ENCODE assay signal across 12 mouse cellular contexts in genomic region chr5:124555145-124555544, GRCm38 (mm10). TPM values are rescaled to one million over a fixed set of nuclear protein-coding genes. Genes with fewer than 3 reads are reported as not detected.
DNase-seq lines count a peak whose midpoint lies in the region; ATAC-seq and TF ChIP-seq lines count a peak whose summit lies in the region.
"Had no signal": no experiment of that assay in that cellular context is flagged by ENCODE, and none has a peak within 500 bp of the region (broad histone marks: within the 10 kb centered on the region; RNA-seq: fewer than 3 reads in every experiment).

No protein-coding gene starts in this region.

- peak; percentile 64 for TF ChIP-seq CTCF in kidney, postnatal 0 days (IDR thresholded peaks at IDR 0.05; ENCODE audit: low read depth)

- no peak overlapping the region for H3K27ac ChIP-seq in kidney, postnatal 0 days
- H3K27ac ChIP-seq: liver, embryonic 13.5 days; midbrain, embryonic 10.5 days had no signal

- no peak overlapping the region for H3K4me2 ChIP-seq in kidney, postnatal 0 days (ENCODE audit: low read length)

- no peak overlapping the region for H3K9ac ChIP-seq in kidney, postnatal 0 days (ENCODE audit: low read depth, low read length)
- H3K9ac ChIP-seq: liver, embryonic 13.5 days had no signal

- H3K4me3 ChIP-seq in kidney, postnatal 0 days (replicated peaks; ENCODE audit: low read depth, low read length), result no peak overlapping the region
- H3K4me3 ChIP-seq: liver, embryonic 13.5 days; midbrain, embryonic 10.5 days had no signal

- peaks cover 43% of the 10 kb centered on the region for H3K36me3 ChIP-seq in kidney, postnatal 0 days (ENCODE audit: insufficient read depth, low read length)

- 65% methylated on average over 1 of the region's 1 CpGs for WGBS in kidney, postnatal 0 days

- no peak for ATAC-seq in kidney, postnatal 0 days (replicated peaks; ENCODE audit: low FRiP score, low read depth)
- no peak for ATAC-seq in megakaryocyte-erythroid progenitor cell, adult 5-6 weeks (replicated peaks; ENCODE audit: low FRiP score, low TSS enrichment, poor library complexity, severe bottlenecking)
- ATAC-seq: hindbrain, embryonic 16.5 days had no signal

- no peaks in the 10 kb centered on the region for H3K9me3 ChIP-seq in kidney, postnatal 0 days (replicated peaks; ENCODE audit: low read length)
- H3K9me3 ChIP-seq: liver, embryonic 13.5 days; midbrain, embryonic 10.5 days had no signal

- no peaks in the 10 kb centered on the region for H3K4me1 ChIP-seq in kidney, postnatal 0 days (replicated peaks; ENCODE audit: insufficient read depth, low read length)

- no peaks in the 10 kb centered on the region for H3K27me3 ChIP-seq in kidney, postnatal 0 days (ENCODE audit: insufficient read depth, low read length)
- H3K27me3 ChIP-seq: liver, embryonic 13.5 days had no signal

- peak; percentile 42 to 45 for DNase-seq in cerebellum, postnatal 10 days
- no peak for DNase-seq in cerebellum, postnatal 36 days
- DNase-seq in kidney, postnatal 0 days (ENCODE audit: low spot score), result peak; percentile 67
- DNase-seq in kidney, adult 9 months, result no peak
- DNase-seq in 3T3-L1 (ENCODE audit: low read depth, low spot score), result peak; percentile 78
- DNase-seq in embryo, embryonic 10.5 days (ENCODE audit: low spot score), result peak; percentile 48
- no peak for DNase-seq in spleen, postnatal 4 days (ENCODE audit: low spot score in 2 of 2)
- DNase-seq: layer of hippocampus, postnatal 36 days; liver, embryonic 13.5 days had no signal

RNA-seq across cellular contexts. Expression of gene Ddx55, which starts 2.5 kb away (rescaled TPM):
- polyA plus RNA-seq in kidney, postnatal 0 days (2015; fragmentation: Nextera tagmentation; extraction: Ambion mirVana), result 7.5 and 8.3 TPM in 2 replicates
- total RNA-seq in megakaryocyte-erythroid progenitor cell, adult 5-6 weeks (2014; fragmentation: Nextera tagmentation), result 27.4 and 28.9 TPM in 2 replicates
- 24.3 and 27.6 TPM in 2 replicates for total RNA-seq in megakaryocyte-erythroid progenitor cell, adult 5-6 weeks (2017)

RNA-seq across cellular contexts. Expression of gene Tmed2, which starts 14.7 kb away (rescaled TPM):
- polyA plus RNA-seq in kidney, postnatal 0 days (2015; fragmentation: Nextera tagmentation; extraction: Ambion mirVana), result 561 and 572 TPM in 2 replicates
- total RNA-seq in megakaryocyte-erythroid progenitor cell, adult 5-6 weeks (2014; fragmentation: Nextera tagmentation), result 300 and 349 TPM in 2 replicates
- total RNA-seq in megakaryocyte-erythroid progenitor cell, adult 5-6 weeks (2017), result 809 and 870 TPM in 2 replicates

RNA-seq across cellular contexts. Expression of gene Eif2b1, which starts 23.8 kb away (rescaled TPM):
- 64.4 and 66.0 TPM in 2 replicates for polyA plus RNA-seq in kidney, postnatal 0 days (2015; fragmentation: Nextera tagmentation; extraction: Ambion mirVana)
- total RNA-seq in megakaryocyte-erythroid progenitor cell, adult 5-6 weeks (2014; fragmentation: Nextera tagmentation), result 62.9 and 86.1 TPM in 2 replicates
- 56.2 and 57.5 TPM in 2 replicates for total RNA-seq in megakaryocyte-erythroid progenitor cell, adult 5-6 weeks (2017)

RNA-seq across cellular contexts. Expression of gene Gtf2h3, which starts 23.8 kb away (rescaled TPM):
- 44.6 and 49.3 TPM in 2 replicates for polyA plus RNA-seq in kidney, postnatal 0 days (2015; fragmentation: Nextera tagmentation; extraction: Ambion mirVana)
- total RNA-seq in megakaryocyte-erythroid progenitor cell, adult 5-6 weeks (2014; fragmentation: Nextera tagmentation), result 43.2 and 61.5 TPM in 2 replicates
- total RNA-seq in megakaryocyte-erythroid progenitor cell, adult 5-6 weeks (2017), result 71.7 and 80.0 TPM in 2 replicates

RNA-seq across cellular contexts. Expression of gene Rilpl1, which starts 24.0 kb away (rescaled TPM):
- polyA plus RNA-seq in kidney, postnatal 0 days (2015; fragmentation: Nextera tagmentation; extraction: Ambion mirVana), result 24.2 and 27.2 TPM in 2 replicates
- total RNA-seq in megakaryocyte-erythroid progenitor cell, adult 5-6 weeks (2014; fragmentation: Nextera tagmentation), result 2.4 TPM in 1 of 2 replicates, not detected in the other
- 2.2 and 6.6 TPM in 2 replicates for total RNA-seq in megakaryocyte-erythroid progenitor cell, adult 5-6 weeks (2017)

Comparison
In these comparisons a context has a peak if more than half of its experiments do, and no peak if none do; other contexts are left out.
1. DNase-seq: peak in cerebellum, postnatal 10 days (2 of 2), kidney, postnatal 0 days (single experiment), 3T3-L1 (single experiment) and embryo, embryonic 10.5 days (single experiment); none in cerebellum, postnatal 36 days (0 of 2), kidney, adult 9 months (single experiment) and spleen, postnatal 4 days (0 of 2).